Mouse (Mus musculus) cerebellum, adult 18-20 months (tissue): ENCODE measurements at regions not wholly inside any gene's neighbourhood (a gene's known extent, or its start where the extent isn't known, plus 50 kb on each side); places are given as distances from the start of the nearest gene placed in this dataset.
"Not testable (repeated sequence)": the region's sequence is repeated elsewhere in the genome, so short reads cannot be mapped to it uniquely, and the experiment has no call there.

Source experiments
- DNase-seq, 2 experiments: peaks; one replicate each; pipeline ENCODE4 v3.0.0; 2021

GRCm38 (mm10) chr17:81319605-81320004 is 122.0 kb upstream of the Gm11096 start:
- peak; percentile 16 to 19 for DNase-seq

- DNase-seq: peak; percentile 17 to 26
Measured at GRCm38 (mm10) chr17:81316655-81317054, 124.9 kb upstream of the Gm11096 start.

- no peak for DNase-seq
Measured at GRCm38 (mm10) chr17:81305880-81306279, 135.7 kb upstream of the Gm11096 start.

GRCm38 (mm10) chr17:81304574-81304973 is 137.0 kb upstream of the Gm11096 start:
- no peak for DNase-seq

- DNase-seq: no peak
Measured at GRCm38 (mm10) chr17:81302490-81302889, 139.1 kb upstream of the Gm11096 start.

GRCm38 (mm10) chr17:81291829-81292228 is 149.7 kb upstream of the Gm11096 start:
- DNase-seq: no peak

- DNase-seq: no peak
Measured at GRCm38 (mm10) chr17:81282543-81282942, 159.0 kb upstream of the Gm11096 start.

GRCm38 (mm10) chr17:81270235-81270634 is 171.3 kb upstream of the Gm11096 start:
- DNase-seq: no peak

- no peak for DNase-seq
Measured at GRCm38 (mm10) chr17:81261957-81262356, 179.6 kb upstream of the Gm11096 start.

GRCm38 (mm10) chr17:81260036-81260435 is 181.5 kb upstream of the Gm11096 start:
- no peak for DNase-seq

GRCm38 (mm10) chr17:81256106-81256505 is 185.5 kb upstream of the Gm11096 start:
- DNase-seq: no peak

GRCm38 (mm10) chr17:81250748-81251147 is 185.9 kb upstream of the Thumpd2 start:
- DNase-seq: peak; percentile 74 to 79

- no peak for DNase-seq
Measured at GRCm38 (mm10) chr17:81246156-81246555, 181.3 kb upstream of the Thumpd2 start.

GRCm38 (mm10) chr17:81231771-81232170 is 166.9 kb upstream of the Thumpd2 start:
- DNase-seq: not testable (repeated sequence)

- no peak for DNase-seq
Measured at GRCm38 (mm10) chr17:81225281-81225680, 160.4 kb upstream of the Thumpd2 start.

GRCm38 (mm10) chr17:81221436-81221835 is 156.6 kb upstream of the Thumpd2 start:
- no peak for DNase-seq

- DNase-seq: no peak
Measured at GRCm38 (mm10) chr17:81214844-81215243, 150.0 kb upstream of the Thumpd2 start.

GRCm38 (mm10) chr17:81212043-81212442 is 147.2 kb upstream of the Thumpd2 start:
- DNase-seq: no peak

- no peak for DNase-seq
Measured at GRCm38 (mm10) chr17:81210389-81210788, 145.5 kb upstream of the Thumpd2 start.

- no peak for DNase-seq
Measured at GRCm38 (mm10) chr17:81209323-81209722, 144.4 kb upstream of the Thumpd2 start.

- DNase-seq: no peak
Measured at GRCm38 (mm10) chr17:81201052-81201451, 136.2 kb upstream of the Thumpd2 start.

- no peak for DNase-seq
Measured at GRCm38 (mm10) chr17:81194006-81194405, 129.1 kb upstream of the Thumpd2 start.

- DNase-seq: peak; percentile 70 to 80
Measured at GRCm38 (mm10) chr17:81193230-81193871, 128.5 kb upstream of the Thumpd2 start.

GRCm38 (mm10) chr17:81189996-81190395 is 125.1 kb upstream of the Thumpd2 start:
- peak; percentile 25 to 43 for DNase-seq

- DNase-seq: no peak
Measured at GRCm38 (mm10) chr17:81185685-81186084, 120.8 kb upstream of the Thumpd2 start.
